Mouse (Mus musculus): ENCODE measurements around the gene Msmp. TPM values are rescaled to one million over a fixed set of nuclear protein-coding genes. Genes with fewer than 3 reads are reported as not detected.

Gene Msmp
- total RNA-seq, 2 experiments from 2014 or later, result 0.64 TPM; not detected in 1

DNA sequence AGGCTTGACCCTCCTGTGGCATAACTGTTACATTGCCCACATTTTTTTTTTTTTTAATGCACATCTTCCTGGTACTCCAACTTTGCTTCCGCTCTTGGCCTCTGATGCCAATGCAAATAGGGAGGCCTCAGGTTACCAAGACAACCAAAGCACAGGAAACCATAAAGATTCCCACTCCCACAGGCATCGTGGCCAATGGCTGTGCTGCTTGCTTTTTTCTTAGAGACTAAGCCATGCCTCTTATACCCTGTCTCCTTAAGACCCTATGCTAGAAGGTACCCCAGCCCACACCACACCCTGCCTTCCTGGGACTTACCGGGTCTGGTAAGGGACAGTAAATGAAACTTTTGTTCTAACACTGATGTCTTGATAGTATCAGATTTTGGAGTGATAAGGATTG is 9.2 kb upstream of the Msmp start:
- no peak for DNase-seq

DNA sequence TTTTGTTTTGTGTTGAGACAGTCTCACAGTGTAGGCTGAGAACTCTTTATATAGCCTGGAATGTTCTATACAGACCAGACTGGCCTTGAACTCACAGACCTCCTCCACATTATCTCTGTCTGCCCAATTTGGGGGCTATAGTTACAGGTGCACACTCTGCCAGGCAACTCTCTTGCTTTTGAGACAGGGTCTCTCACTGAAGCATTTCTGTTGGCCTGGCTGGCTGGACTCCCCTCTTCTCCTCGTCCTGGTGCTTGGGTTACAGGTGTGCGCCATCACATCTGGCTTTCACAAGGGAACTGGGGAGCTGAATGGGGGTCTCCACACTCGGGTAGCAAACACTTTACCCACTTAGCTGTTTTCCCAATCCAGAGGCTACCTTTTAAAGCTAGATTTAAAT is 7.7 kb upstream of the Msmp start:
- no peak for DNase-seq

DNA sequence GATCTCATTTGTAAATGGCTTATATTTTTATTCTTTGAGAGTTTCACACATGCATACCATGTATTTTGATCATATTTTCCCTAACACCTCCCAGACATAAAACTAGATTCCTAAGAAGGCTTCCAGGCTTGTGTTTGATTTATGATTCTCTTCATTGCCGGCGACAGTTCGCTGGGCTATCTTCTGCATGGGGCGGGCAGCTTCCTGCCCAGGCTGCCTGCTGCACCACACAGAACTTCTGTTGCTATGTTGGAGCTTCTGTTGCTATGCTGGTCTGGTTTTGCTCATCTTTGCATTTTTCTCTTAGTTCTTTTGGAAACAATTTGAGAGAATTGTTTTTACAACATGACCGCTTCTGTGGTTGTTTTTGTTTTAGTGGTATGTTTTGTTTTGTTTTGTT is 7.2 kb upstream of the Msmp start:
- no peak for DNase-seq

- no peak for DNase-seq
These were observed 3.4 kb upstream of the Msmp start for GRCm38 (mm10) chr4:43587681-43588080.

GRCm38 (mm10) chr4:43586411-43586810 is 2.1 kb upstream of the Msmp start:
- peak; percentile 70 for DNase-seq

GRCm38 (mm10) chr4:43585682-43586081 is 1.4 kb upstream of the Msmp start:
- no peak for DNase-seq

GRCm38 (mm10) chr4:43583421-43583820 is 873 bp downstream of the Msmp start:
- no peak for DNase-seq

DNA sequence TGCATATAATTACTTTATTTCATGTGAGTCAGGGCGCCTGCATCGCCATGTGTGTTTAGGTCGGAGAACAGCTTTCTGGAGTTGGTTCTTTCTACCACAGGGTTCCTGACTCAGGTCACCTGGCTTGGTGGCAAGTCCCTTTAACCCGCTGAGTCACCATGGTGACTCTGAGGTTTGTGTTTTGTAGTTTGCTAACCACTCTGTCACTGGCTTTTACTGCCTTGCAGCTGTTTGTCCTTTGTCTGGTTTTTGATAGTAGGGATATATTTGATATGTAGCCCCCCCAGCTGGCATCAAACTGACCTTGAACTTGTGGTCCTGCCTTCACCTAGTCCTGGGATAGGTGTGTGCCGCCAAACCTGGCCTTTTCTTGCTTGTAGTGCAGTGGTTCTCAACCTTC is 2.1 kb downstream of the Msmp start:
- DNase-seq, result no peak

- no peak for DNase-seq
These were observed 2.9 kb downstream of the Msmp start for GRCm38 (mm10) chr4:43581381-43581780.

- DNase-seq, result no peak
These were observed 3.6 kb downstream of the Msmp start for GRCm38 (mm10) chr4:43580721-43581120.

GRCm38 (mm10) chr4:43579731-43580130 is 4.6 kb downstream of the Msmp start:
- DNase-seq, result peak; percentile 11

DNA sequence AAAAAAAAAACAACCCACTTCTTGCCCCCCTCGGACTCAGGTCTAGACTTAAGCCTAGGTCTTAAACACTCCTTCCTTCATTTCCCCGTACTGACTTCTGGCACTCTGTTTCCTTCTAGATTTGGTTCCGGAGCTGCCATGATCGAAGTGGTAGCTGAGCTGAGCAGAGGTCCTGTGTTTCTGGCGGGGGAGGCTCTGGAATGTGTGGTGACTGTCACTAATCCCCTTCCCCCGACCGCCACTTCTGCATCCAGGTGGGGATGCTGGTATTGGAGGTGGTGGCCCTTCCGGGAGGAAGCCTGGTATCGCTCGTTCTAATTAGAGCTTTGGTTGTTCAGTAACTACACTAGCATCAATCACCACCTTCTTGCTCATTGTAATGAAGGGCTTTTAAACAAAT is 5.0 kb downstream of the Msmp start:
- DNase-seq, result no peak

- peak; percentile 88 for DNase-seq
These were observed 5.7 kb downstream of the Msmp start, which contains the start of the genes Rgp1 and Gba2 for GRCm38 (mm10) chr4:43578376-43579204. TSS of gene Rgp1 (plus strand) at chr4:43578715. TSS of gene Gba2 (minus strand) at chr4:43578873.

DNA sequence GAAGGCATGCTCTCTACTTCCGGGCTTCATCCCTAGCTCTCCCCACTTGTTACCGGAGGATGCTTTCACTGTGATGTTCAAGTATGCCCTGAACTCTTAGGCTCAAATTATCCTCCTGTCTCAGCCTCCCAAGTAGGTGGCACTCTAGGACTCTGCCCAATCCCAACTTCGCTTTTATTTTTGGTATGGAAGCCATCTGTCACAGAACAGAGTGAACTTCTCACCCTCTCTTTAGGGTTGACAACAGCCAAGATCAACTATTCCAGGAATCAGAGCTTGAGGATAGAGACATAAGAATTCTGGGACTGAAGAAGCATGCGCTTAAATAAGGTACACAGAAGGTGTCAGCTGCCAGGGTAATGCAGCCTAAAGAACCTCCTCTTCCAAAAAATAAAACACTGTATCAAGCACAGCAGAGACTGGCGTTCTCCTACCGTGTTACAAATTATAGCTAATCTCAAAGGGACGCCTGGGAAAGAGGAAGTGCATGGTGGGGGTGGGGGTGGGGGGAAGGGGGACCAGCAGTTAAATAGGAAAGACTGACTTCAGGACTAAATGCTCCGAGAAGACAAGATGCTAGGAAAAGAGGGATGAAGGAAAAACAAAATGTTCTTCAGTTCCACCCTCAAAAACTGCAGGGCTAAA is 6.9 kb downstream of the Msmp start:
- DNase-seq, result no peak

DNA sequence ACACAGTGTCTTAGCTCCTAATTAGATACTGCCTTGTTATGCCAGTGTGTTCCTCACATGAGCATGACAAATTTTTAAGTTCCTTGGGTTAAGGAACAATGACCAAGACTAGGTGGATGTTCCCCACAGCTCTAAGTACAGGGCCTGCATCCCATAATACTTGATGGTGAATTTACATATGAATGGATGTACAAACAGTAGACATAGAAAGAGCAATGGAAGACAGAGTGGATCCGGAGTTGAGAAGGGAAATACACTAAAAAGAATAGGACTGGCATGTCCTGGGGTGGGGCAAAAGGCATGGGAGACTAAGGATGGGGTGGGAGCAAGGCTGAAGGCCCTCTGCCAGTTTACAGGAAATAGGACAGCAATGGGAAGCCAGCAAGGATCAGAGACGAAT is 8.9 kb downstream of the Msmp start:
- DNase-seq, result no peak

- no peak for DNase-seq
These were observed 10.7 kb downstream of the Msmp start for GRCm38 (mm10) chr4:43573561-43573960.

- no peak for DNase-seq
These were observed 12.8 kb downstream of the Msmp start for GRCm38 (mm10) chr4:43571395-43572045.

DNA sequence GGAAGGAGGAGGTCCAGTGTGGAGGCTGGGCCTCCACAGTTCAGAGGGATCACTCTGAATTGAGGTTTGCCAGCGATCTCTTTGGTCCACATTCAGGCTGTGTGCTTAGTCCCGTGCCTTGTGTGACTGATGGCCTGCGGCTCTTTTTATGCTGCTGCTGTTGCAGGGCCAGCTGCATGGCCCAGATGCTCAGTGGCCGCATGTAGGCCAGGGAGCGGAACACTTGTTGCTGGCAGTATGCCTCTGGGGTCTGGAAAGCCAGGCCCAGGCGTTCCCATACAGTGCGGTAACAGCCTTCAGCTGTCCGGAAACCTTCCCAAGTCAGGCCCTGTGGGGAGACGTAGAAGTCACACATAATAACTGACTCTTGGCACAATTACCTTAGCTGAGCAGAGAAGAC is 17.2 kb downstream of the Msmp start:
- DNase-seq, result no peak

DNA sequence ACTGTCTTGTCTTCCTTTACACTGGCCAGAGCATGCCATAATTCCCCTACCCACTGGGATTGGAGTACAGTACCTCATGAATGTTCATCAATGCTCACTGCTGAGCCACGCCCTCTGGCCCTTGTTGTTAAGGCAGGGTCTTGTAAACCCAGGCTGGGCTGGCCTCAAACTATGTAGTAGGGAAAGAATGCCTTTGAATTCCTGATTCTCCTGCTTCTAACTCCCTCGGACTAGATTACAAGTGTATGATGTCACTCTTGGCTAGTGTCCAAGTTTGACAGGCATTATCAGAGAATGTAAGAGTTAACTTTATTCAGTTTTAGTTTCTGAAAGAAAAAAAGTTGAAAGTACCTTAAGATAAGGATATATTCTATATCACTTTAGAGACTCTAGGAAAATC is 20.1 kb downstream of the Msmp start:
- no peak for DNase-seq

- DNase-seq, result no peak
These were observed 20.8 kb downstream of the Msmp start for GRCm38 (mm10) chr4:43563601-43563875.

DNA sequence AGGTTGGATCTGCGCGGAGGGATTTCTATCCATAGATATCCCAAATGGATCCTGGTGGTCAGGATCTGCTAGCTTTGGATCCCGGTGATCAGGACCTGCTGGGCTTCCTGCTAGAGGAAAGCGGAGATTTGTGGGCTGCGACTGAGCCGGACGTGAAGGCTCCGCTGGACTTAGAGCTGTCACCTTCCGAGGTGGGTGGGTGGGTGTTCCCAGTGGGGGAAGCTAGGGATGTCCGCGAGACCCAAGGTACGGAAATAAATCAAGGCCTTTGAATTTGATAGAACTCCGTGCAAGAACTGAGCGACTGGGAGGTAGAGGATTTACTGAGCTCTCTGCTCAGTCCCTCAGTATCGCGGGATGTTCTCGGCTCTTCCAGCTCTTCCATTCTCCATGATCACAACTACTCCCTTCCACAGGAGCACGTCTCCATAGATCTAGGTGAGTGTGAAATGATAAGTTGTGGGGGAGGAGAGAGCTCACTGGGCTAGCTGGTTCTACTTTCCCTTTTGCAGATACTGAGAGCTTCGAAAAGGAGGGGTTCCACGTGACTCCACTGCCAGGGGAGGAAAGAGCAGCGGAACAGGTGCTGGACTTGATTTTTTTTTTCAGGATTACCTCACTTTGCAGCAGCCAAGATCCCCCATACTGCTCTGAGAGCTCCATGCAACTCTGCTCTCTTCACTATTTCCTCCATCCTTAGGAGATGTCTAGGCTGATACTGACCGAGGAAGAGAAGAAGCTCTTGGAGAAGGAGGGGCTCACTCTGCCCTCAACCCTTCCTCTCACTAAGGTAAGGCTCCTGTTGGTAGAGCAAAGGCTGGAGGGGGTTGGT is 21.3 kb downstream of the Msmp start:
- DNase-seq, result no peak

- peak; percentile 93 for DNase-seq
These were observed 22.1 kb downstream of the Msmp start, which contains the start of the genes Creb3 and Tln1 for GRCm38 (mm10) chr4:43561997-43562768. TSS of gene Creb3 (plus strand) at chr4:43562332. TSS of gene Tln1 (minus strand) at chr4:43562691.
